Mouse (Mus musculus) bone marrow macrophage, adult 2 months (primary cell): ENCODE measurements around the gene Sf3b3.

ENCODE experiments used
- CTCF ChIP-seq: IDR thresholded peaks from 2 replicates; pipeline ENCODE4 v1.5.1; 2012; ENCODE audit warnings: low read depth, mild to moderate bottlenecking, low read length, moderate library complexity
- POLR2A ChIP-seq: IDR thresholded peaks from 2 replicates; pipeline ENCODE4 v1.6.1; 2012; ENCODE audit warnings: mild to moderate bottlenecking, low read depth, low read length, borderline replicate concordance

- TF ChIP-seq CTCF (no peak), POLR2A (no peak)
Measured at GRCm38 (mm10) chr8:110828511-110828910, 18.1 kb downstream of the Sf3b3 start.
